Mouse (Mus musculus) layer of hippocampus, postnatal 10 days (tissue): ENCODE data around the gene Bcam. TPM values are rescaled to one million over a fixed set of nuclear protein-coding genes. Genes with fewer than 3 reads are reported as not detected.

Experiments
- DNase-seq, 2 experiments: peaks; one replicate each; pipeline ENCODE4 v3.0.0; 2021; ENCODE audit warnings: low spot score in 2 of 2
- total RNA-seq, 2 experiments: library from RNA; stranded (reverse); gene quantifications; 2 replicates each; pipeline ENCODE4 v1.2.3; 2021

The Bcam gene
- total RNA-seq, 2 experiments from 2014 or later = 7.2 to 10.6 TPM

- no peak for DNase-seq
These were observed 15.8 kb downstream of the Bcam start for GRCm38 (mm10) chr7:19755008-19755407.

GRCm38 (mm10) chr7:19754065-19754464 lies 16.8 kb downstream of the Bcam start:
- no peak for DNase-seq

- no peak for DNase-seq
These were observed 17.2 kb downstream of the Bcam start for GRCm38 (mm10) chr7:19753587-19753986.

GRCm38 (mm10) chr7:19752652-19753051 lies 18.2 kb downstream of the Bcam start:
- no peak for DNase-seq

GRCm38 (mm10) chr7:19751070-19751383 lies 19.8 kb downstream of the Bcam start:
- DNase-seq = no peak

GRCm38 (mm10) chr7:19750217-19751069 lies 20.4 kb downstream of the Bcam start, which contains the start of gene Nectin2:
Gene Nectin2 (minus strand): TSS chr7:19750483.
- DNase-seq = peak; percentile 89 to 91

- DNase-seq = peak; percentile 99
These were observed 21.2 kb downstream of the Bcam start for GRCm38 (mm10) chr7:19749389-19750216.

- peak; percentile 52 to 59 for DNase-seq
These were observed 22.3 kb downstream of the Bcam start for GRCm38 (mm10) chr7:19748219-19749195.

GRCm38 (mm10) chr7:19747420-19748218 lies 23.2 kb downstream of the Bcam start:
- DNase-seq = no peak

GRCm38 (mm10) chr7:19746426-19747201 lies 24.2 kb downstream of the Bcam start:
- no peak for DNase-seq

- DNase-seq = no peak
These were observed 24.8 kb downstream of the Bcam start for GRCm38 (mm10) chr7:19745971-19746370.

- no peak for DNase-seq
These were observed 26.0 kb downstream of the Bcam start for GRCm38 (mm10) chr7:19744590-19745385.

GRCm38 (mm10) chr7:19743791-19744190 lies 27.0 kb downstream of the Bcam start:
- no peak for DNase-seq

GRCm38 (mm10) chr7:19742468-19742867 lies 28.3 kb downstream of the Bcam start:
- no peak for DNase-seq

GRCm38 (mm10) chr7:19741329-19742031 lies 29.3 kb downstream of the Bcam start:
- DNase-seq = no peak

- peak in 1 of 2 experiments; percentile 26 for DNase-seq
These were observed 30.5 kb downstream of the Bcam start for GRCm38 (mm10) chr7:19740269-19740668.

- DNase-seq = no peak
These were observed 32.0 kb downstream of the Bcam start for GRCm38 (mm10) chr7:19738771-19739170.
